Mouse (Mus musculus) urinary bladder, postnatal 4 days (tissue): ENCODE data around the gene Wbp1l.

ENCODE experiments used
- DNase-seq, 2 experiments: peaks; one replicate each; pipeline ENCODE4 v3.0.0; 2021 to 2022; ENCODE audit warnings: low spot score in 2 of 2

Wbp1l gene

DNA sequence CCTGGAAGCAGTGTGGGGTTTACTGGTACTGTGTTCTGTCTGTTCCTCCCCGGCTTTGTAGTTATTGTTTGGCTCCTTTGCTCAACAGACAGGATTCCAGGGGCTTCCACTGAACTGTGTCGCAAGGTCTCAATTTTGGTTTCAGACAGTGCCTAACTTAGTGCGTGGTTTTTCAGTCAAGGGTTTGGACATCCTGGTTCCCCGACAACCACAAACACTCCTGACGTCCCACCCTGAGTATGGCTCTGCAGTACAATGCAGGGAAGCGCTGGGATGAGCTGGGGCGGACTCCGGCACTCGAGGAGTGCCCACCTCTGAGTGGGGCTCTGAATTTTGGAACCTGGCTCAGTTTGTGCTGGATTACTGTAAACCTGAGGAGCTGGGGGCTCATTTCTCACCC is 30.9 kb downstream of the Wbp1l start:
- no peak for DNase-seq

DNA sequence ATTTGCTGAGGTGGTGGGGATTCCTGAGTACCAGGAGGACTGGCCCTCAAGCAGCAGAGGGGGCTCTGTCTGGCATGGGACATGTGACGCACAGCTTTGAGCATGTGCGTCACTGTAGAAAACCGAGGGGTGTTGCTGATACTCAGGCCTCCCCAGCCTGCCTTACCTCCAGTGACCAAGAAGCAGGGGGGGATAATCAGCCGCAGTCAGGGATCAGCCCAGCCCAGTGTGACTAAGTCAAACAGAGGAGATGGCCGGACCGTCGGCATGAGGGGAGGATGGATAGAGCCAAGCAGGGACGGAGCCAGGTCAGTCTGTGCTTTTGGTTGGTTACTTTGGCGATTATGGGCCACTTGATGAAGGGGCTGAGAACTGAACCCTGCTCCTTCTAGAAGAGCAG is 32.8 kb downstream of the Wbp1l start:
- DNase-seq: no peak

DNA sequence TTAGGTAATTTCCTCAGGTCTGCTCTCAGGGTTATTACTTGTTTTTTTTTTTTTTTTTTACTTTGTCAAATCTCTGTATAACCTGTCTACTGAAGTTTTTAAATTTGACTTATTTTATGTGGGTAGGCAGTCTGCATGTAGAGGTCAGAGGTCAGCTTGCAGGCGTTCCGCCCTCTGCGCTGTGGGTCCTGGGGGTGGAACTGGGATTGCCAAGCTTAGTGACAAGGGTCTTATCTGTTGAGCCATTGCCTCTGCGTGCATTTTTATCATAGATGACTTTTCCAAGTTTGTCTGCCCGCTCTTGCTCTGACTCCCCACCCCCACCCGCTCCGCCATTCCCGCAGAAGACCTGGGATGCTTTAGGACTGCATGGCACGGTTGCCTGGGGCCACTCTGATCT is 36.9 kb downstream of the Wbp1l start:
- no peak for DNase-seq

DNA sequence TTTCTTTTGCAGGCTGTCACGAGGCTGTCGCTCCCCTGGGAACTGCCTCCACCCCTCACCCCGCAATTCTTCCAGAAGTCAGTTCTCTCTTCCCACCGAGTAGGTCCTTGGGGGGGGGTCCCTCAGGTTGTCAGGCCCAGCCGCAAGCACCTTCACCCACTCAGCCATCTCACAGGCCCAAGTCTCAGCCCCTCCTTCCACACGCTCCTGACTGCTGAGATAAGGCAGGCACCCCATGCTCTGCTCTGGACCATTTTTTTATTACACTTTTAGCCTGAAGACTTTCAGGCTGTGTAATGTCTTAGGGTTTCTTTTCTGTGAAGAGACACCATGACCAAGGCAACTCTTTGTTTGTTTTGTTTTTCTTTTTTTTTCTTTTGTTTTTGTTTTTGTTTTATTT is 38.7 kb downstream of the Wbp1l start:
- DNase-seq: no peak

DNA sequence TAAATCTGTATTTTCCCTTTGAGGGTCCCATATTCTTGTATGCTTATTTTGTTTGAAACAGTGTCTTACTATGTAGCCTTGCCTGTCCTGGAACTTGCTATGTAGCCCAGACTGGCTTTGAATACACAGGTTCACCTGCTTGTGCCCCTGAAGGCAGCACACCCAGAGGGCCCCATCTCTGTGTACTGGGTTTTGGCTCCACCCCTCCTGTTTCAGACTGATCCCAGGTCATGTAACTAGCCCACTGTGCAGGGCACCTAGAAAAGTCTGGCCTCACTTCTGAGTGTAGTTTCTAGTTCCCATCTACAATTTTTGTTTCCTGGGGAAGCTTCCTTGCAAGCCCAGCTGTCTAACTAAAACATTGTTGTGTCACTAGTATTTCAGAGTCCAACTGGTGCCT is 40.2 kb downstream of the Wbp1l start:
- DNase-seq: no peak

DNA sequence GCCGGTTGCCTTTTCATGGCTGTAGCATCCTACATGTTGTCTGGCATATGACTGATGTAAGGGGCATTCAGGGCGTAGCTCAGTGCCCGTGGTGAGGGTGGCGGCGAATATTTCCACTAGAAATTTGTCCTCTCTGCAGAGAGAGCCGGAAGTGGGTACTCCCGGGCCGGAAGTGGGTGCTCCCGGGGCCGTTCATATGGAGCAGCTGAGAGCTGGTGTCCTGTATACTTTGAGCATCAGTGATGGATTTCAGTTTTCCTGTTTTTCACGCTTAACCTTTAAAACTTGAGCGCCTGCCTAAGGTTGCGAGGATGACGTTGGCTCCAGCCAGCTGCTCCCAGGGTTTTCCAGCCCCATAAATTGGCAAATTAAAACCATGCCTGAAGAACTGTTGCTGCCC is 40.6 kb downstream of the Wbp1l start:
- DNase-seq: no peak

DNA sequence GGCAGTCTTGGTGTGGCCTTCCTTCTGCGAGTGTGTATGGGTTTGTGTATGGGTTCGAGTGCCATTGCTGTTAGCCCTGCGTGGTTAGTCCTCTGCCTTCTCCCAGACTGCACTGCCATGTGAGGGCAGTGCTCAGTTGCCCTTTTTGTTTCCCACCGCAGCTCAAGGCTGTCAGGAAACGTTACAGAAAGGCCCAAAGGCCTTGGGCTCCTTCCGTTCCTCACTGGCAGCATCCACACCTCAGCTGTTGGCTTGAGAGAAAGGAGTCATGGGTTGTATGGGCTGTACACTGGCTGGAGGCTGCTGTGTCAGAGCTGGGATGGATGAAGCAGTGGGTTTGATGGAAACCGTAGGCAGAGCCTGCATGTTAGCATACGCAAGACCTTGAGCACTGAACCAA is 41.9 kb downstream of the Wbp1l start:
- DNase-seq: no peak

DNA sequence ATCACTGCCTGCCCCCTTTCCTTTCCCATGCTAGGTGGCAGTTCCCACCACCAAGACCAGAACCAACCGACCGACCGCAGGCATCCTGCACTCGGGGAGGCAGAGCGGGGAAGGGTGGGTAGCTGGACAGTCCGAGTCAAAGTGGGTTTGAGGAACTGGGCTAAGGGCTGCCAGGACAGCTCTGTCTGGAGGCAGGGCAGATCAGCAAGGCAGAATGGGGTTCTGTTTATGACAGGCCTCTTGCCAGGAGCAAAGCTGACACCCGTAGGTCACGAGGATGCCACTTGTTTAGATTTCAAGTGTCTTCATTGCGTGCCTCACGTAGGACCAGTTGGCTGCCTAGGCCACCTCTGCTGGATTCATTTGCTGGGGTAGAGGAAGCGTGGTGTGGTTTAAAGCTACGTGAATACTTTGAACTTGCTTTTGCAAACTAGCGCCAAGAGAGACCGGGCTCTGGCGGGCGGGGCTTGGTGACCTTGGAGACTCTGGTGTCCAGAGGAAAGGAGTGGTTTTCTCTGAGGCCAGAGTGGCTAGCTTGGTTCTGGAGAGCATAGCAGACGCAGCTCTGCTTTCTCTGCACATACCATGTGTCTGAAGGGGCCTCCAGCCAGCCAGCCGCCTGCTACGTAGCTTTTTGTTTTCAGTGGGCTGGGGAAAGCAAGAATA is 42.7 kb downstream of the Wbp1l start:
- DNase-seq: peak in 1 of 2 experiments; percentile 70

DNA sequence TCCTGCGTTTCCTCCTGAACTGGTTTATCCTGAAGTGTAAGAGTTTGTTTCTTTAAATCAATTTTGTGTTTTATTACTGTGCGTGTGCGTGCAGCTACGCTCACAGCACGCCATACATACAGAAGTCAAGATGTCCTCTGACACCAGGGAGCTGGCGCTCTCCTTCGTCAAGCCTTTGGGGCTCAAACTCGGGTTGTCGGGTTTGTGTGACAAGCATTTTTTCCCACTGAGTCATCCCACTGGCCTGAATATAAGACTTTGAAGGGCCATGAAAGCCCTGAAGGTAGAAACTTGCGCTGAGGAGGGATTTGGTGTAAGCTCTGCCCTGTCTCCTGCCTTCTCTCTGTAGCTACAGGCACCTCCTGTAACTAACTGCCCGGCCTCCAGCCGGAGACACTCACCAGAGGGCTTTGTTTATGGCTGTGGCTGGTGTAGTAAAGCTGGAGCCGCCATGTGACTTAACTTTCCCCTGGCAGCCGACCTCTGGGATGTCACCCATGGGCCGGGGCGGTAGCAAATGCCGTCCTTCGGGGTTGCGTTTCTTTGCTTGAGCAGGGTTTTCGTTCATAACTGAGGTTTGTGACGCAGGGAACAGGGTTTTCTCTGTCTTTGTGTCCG is 43.4 kb downstream of the Wbp1l start:
- DNase-seq: no peak

DNA sequence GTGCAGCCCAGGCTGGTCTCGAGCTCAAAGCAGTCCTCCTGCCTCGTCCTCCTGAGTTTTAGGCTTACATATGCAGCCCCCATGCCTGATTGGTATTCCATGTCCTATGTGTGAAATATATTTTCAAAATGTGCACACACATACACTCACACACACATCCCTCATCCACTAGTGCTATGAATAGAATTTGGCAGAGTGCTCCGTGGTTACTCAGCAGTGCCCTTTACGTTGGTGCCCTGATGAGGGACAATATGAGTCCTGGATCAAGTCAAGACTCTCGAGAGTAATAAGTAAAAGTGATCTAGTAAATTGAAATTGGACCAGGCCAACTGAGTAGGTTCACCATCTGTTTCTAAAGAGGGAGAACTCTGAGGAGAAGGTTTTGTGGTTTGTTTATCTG is 44.4 kb downstream of the Wbp1l start:
- no peak for DNase-seq

DNA sequence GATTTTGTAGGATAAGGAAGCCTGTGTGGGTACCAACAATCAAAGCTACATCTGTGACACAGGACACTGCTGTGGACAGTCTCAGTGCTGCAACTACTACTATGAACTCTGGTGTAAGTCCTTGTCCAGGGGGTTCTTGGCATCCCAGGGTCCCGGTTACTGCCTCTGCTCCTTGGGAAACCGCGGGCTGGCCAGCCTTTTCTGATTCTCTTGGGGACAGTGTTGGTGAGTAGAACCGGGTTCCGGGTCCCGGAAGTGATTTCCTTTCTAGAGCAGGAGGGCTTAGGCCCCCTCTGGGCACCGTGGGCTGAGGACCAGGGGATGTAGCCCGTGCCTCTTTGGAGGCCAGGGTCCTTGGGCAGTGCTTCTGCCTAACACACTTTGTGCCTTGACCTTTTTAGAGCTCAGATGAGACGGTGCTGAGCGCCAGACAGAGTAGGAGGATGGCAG is 45.5 kb downstream of the Wbp1l start:
- DNase-seq: no peak

DNA sequence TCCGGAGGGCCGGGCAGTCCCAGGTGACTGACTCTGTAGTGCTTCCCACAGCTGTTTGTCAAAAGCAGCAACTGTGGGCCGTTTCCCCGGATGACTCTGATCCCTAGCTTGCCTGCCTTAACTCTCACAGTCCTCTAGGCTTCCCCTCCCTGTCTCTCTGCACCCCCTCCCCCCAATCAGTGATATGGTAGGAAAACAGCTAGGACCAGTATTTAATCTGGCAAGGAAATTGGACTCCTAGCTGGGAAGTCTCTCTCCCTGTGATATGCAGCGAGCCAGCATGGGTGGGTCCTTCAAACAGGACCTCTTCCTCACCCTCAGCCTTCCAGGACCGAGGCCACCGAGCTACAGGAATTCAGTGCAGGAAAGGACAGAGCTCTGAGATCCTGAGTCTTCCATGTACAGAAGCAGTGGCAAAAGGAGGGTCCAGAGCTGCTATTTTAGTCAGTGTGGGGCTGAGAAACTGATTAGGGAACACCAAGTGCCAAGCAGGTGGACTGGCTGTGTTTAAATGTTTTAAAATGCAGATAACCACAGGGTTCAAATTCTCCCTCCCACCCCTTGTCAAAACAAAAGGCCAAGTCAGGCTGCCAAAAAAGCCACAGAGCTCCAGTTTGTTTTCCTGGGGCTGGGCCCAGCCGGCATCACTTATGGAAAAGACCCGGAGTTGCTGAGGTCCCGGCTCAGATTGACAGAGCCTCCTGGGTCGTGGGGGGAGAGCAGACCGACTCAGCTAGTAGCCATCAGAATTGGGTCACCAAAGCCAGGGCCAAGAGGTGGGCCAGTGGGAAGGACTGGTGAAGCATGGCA is 46.1 kb downstream of the Wbp1l start:
- peak in 1 of 2 experiments; percentile 44 for DNase-seq

DNA sequence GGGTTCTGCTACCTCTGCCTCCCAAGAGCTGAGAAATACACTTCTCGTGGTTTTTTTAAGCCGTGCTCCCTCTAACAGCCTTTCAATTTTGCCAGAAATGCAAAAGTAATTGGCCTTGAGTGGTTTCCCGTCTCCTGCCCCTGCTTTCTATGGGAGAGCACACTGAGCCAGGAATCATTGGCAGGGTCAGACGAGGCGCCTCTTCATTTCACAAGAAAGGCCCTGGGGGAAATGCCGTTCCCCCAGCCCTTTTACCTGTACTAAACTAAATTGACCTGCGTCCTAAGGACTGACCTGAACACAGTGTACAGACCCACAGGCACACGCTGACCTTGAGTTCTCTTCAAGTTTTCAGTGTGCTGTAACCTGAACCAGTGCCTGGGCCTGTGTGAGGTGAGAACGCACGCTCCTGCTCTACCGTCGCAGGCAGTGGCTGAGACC is 47.2 kb downstream of the Wbp1l start:
- DNase-seq: no peak

DNA sequence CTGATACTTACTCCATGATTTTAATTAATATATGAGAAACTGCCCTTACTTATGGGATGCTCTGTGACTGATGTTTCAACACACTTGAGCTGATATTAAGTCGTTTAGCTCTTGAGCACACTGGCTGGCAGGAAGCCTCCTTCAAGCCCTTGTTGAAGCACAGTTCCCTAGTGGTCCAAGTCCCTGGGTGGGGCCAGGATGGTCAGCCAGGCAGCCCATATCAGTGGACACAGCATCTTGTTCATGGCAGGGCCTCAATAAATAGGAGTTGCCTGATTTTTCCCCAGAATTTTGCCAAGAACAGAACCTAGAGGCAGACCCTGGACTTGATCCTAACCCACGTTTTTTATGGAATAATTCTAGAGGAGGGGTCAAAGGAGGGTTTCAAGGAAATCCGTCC is 48.4 kb downstream of the Wbp1l start:
- no peak for DNase-seq

DNA sequence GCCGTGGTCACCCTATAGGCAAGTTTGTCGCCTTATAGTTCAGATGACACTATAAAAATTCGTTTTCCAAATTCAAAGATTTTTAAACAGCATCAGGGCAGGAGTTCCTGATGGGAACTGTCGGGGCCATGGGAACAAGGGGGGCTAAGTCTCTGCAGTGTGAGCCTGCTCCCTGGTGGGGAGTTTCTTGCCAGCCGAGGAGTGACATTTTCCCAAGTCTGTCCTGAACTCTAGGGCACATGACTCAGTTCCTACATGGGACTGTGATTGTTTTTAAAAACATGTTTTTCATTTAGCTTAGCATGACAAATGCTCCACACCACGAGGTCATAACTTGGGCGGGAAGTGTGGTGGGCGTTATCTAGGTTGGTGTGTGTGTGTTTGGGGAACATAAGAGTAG is 49.0 kb downstream of the Wbp1l start:
- DNase-seq: no peak

DNA sequence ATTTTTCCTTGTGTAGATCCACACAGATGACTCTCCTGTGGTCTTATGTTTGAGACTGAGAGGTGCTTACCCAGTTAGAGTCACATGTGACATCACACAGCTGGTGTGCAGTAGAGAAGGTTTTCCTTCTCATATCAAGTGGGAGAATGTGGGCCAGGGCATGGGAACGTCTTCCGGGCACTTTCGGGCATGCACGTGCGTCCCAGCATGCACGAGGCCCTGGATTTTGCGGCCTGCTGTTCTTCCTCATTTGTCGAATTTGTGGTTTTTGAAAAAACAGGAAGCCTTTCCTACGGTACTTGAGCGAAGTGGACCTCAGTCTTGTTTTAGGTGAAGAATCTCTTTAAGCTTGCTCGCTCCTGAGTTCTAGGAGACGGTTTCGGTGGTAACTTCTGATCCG is 49.7 kb downstream of the Wbp1l start:
- DNase-seq: no peak

DNA sequence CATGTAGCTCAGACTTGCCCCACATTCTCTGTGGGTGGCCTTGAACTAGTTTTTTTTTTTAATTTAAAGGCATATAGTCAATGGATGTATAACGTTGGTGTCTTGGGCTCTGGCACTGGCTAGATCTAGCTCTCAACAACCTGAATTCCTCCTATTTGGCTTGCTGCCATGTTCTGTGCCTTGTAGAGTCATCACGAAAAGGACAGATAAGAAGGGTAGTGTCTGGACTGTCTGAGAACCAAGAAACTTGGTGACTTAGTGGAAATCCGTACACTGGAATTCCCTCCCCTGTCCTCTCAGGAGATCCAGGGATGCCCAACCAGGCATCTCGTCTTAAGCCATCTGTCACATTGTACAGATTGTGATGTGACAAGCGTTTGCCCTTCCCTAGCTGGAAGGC is 54.3 kb downstream of the Wbp1l start:
- DNase-seq: no peak

DNA sequence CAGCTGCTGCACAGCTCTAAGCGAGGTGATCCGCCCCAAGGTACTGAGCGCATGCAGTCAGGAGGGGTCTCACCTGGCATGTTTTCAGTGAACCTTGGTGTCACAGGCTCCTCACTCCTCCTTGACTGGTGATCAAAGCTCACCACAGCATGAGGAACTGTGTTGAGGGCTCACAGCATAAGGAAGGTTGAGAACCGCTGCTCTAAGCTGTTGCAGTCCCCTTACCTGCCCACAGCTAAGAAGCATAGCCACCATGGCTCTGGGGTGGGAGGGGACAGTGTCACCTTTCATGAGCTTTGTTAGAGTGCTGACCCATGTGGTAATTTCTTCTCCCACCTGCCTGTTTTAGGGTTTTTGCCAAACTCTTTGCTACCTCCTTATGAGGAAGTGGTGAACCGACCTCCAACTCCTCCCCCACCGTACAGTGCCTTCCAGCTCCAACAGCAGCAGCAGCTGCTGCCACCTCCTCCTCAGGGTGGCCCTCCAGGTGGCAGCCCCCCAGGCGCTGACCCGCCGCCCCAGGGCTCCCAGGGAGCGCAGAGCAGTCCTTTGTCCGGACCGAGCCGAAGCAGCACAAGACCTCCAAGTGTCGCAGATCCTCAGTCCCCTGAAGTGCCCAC is 54.8 kb downstream of the Wbp1l start:
- no peak for DNase-seq

DNA sequence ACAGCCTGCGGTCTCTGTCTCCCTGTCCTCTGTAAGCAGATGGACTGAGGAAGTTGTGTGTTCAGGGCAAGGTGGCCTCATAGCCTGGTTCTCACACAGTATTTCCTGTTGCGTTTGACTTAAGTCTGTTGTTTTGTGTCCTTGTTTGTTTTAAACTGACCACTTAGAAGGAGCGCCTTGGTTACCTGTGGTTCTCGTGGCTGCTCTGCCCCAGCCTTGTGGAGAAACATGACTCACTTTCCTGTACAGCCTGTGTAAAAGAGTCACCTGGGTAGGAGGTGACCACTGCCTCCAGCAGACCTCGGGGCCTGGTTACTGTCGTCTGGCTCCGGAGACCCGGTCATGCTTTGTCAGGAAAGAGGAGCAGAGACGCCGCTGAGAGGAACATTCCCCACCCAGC is 56.7 kb downstream of the Wbp1l start:
- DNase-seq: no peak

DNA sequence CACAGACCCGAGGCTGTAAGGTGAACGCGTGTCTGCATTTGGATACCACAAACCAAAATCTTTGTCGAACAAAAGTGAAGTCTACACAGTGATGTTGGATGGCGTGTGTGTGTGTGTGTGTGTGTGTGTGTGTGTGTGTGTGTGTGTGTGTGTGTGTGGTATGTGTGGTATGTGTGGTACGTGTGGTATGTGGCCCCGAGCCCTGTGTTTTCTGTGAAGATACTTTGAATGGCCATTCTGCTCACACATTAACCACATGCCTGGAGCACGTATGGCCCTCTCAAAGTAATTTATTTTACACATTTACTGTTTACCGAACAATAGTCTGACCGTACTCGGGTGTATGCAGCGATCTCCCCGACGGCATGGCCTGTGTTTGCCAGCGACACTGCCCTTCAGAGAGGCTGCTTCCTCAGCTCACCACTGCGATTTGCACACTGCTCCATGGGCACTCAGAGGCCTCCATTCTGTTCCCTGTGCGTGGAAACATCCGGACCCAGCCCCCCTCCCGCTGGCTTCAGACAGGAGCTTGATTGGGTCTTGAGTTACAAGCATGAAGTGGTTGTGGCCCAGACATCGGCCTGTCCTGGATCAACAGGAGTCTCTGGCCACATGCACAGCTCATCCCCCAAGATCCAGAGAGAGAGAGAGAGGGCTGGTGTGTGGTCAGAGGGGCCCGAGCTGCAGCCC is 57.4 kb downstream of the Wbp1l start:
- no peak for DNase-seq

DNA sequence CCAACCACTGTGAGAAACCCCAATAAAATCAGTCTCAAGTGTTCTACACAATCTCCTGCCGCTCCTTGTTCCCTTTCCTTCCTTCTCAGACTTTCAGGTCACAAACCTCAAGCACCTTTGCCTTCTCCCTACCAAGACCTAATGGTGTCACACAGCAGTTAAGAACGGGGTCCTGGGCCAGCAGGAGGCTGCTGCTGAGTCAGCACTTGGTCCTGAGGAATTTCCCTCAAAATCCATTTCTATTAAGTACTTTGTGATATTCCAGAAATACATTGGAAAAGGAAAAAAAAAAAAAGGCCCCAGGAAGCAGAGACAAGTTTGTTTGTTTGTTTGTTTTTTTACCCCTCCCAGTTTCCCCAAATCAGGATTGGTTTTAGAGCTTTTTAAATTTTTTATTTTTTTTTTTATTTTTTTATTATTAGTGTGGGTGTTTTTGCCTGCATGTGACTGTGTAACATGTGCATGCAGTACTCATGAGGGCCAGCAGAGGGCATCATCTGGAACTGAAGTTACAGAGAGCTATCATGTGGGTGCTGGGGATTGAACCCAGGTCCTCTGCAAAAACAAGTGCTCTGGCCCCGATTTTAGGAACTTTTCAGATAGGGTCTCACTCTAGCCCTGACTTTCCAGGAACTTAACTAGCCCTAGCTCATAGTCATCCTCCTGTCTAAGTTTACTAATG is 58.6 kb downstream of the Wbp1l start:
- no peak for DNase-seq
